ENCODE assay signal across 29 mouse cellular contexts in the genomic region with DNA sequence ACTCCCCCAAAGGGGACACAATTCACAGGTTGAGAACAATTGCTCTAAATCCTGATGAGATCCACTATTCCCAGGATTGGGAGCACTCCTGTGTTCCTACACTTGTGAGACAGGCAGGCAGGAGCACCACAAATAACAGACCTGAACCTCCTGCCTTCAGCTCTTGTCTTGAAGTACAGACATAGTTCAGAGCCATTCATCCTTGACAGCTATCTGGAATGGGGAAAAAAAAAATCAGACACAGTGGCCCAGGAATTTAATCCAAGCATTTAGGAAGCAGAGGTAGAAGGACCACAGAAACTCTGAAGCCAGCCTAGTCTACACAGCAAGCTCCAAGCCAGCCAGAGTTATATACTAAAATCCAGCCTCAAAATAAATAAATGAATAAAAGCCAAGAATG. TPM values are rescaled to one million over a fixed set of nuclear protein-coding genes. Genes with fewer than 3 reads are reported as not detected.
DNase-seq lines count a peak whose midpoint lies in the region; ATAC-seq and TF ChIP-seq lines count a peak whose summit lies in the region.
"Had no signal": no experiment of that assay in that cellular context is flagged by ENCODE, and none has a peak within 500 bp of the region (broad histone marks: within the 10 kb centered on the region; RNA-seq: fewer than 3 reads in every experiment).

No protein-coding gene starts in this region.

- no peaks in the 10 kb centered on the region for H3K9me3 ChIP-seq in heart, postnatal 0 days (replicated peaks; ENCODE audit: control insufficient read depth, low read length)
- H3K9me3 ChIP-seq in heart, embryonic 11.5 days (replicated peaks; ENCODE audit: control insufficient read depth, low read length) = no peaks in the 10 kb centered on the region
- H3K9me3 ChIP-seq: embryonic facial prominence, embryonic 10.5 days; embryonic facial prominence, embryonic 15.5 days; forebrain, embryonic 12.5 days; G1E; heart, embryonic 15.5 days; hindbrain, embryonic 12.5 days; intestine, embryonic 15.5 days; lung, embryonic 15.5 days; megakaryocyte, embryonic 14.5 days; midbrain, embryonic 12.5 days; neural tube, embryonic 13.5 days had no signal

- H3K27ac ChIP-seq in heart, postnatal 0 days (ENCODE audit: low read depth) = 0 out of 2 replicates have a peak overlapping the region, but pooled peaks have one; percentile 6
- H3K27ac ChIP-seq in heart, embryonic 11.5 days (ENCODE audit: low read depth, low read length) = no peak overlapping the region
- H3K27ac ChIP-seq: embryonic facial prominence, embryonic 10.5 days; embryonic facial prominence, embryonic 15.5 days; forebrain, embryonic 12.5 days; heart, embryonic 15.5 days; hindbrain, embryonic 12.5 days; hindbrain, postnatal 0 days; intestine, embryonic 15.5 days; lung, embryonic 15.5 days; midbrain, embryonic 12.5 days; neural tube, embryonic 13.5 days had no signal

- no peaks in the 10 kb centered on the region for H3K27me3 ChIP-seq in heart, postnatal 0 days (ENCODE audit: control insufficient read depth, insufficient read depth, low read length)
- H3K27me3 ChIP-seq in heart, embryonic 11.5 days (ENCODE audit: control insufficient read depth, insufficient read depth, low read length) = no peaks in the 10 kb centered on the region
- no peaks in the 10 kb centered on the region for H3K27me3 ChIP-seq in Patski
- H3K27me3 ChIP-seq: embryonic facial prominence, embryonic 15.5 days; forebrain, embryonic 12.5 days; heart, embryonic 15.5 days; hindbrain, embryonic 12.5 days; intestine, embryonic 15.5 days; lung, embryonic 15.5 days; megakaryocyte, embryonic 14.5 days; midbrain, embryonic 12.5 days; neural tube, embryonic 13.5 days had no signal

- no peak for TF ChIP-seq CTCF in heart, postnatal 0 days (IDR thresholded peaks at IDR 0.05; ENCODE audit: low read depth)
- TF ChIP-seq CTCF in Patski (IDR thresholded peaks at IDR 0.05) = no peak

- no peak for DNase-seq in heart, postnatal 0 days (ENCODE audit: low spot score)
- DNase-seq in Patski (ENCODE audit: low read depth, low spot score) = no peak
- DNase-seq in kidney, adult 9 months = peak; percentile 64
- DNase-seq in kidney, postnatal 14 days = peak; percentile 57
- no peak for DNase-seq in cerebellum, postnatal 25 days
- DNase-seq in lung, postnatal 36 days = no peak
- DNase-seq: adrenal gland, postnatal 14 days; cerebellum, adult 2 months; cerebellum, postnatal 14 days; forebrain, postnatal 0 days; gastrocnemius, postnatal 10 days; heart, postnatal 36 days; left cerebral cortex, postnatal 4 days; lung, postnatal 4 days; right cerebral cortex, postnatal 4 days had no signal

- H3K4me1 ChIP-seq in heart, postnatal 0 days (ENCODE audit: control insufficient read depth, insufficient read depth) = peaks cover 14% of the 10 kb centered on the region; the same call in 1 of the 2 replicates
- peaks cover 7% of the 10 kb centered on the region for H3K4me1 ChIP-seq in heart, embryonic 11.5 days (ENCODE audit: control insufficient read depth, insufficient read depth, low read length)

- in situ Hi-C loops in Patski (cut with MboI; ENCODE audit: low pct_unique_long_range_greater_than_20kb) = no loop called here

- no peak overlapping the region for H3K4me2 ChIP-seq in heart, postnatal 0 days (ENCODE audit: low read depth, low read length)
- no peak overlapping the region for H3K4me2 ChIP-seq in heart, embryonic 11.5 days
- H3K4me2 ChIP-seq: embryonic facial prominence, embryonic 15.5 days; forebrain, embryonic 12.5 days; heart, embryonic 15.5 days; hindbrain, embryonic 12.5 days; intestine, embryonic 15.5 days; lung, embryonic 15.5 days; midbrain, embryonic 12.5 days; neural tube, embryonic 13.5 days had no signal

- H3K36me3 ChIP-seq in heart, postnatal 0 days (replicated peaks; ENCODE audit: control insufficient read depth, insufficient read depth, low read length) = 0 out of 2 replicates have a peak, but pooled peaks cover 12% of the 10 kb centered on the region
- peaks cover 5% of the 10 kb centered on the region; the same call in 1 of the 2 replicates for H3K36me3 ChIP-seq in heart, embryonic 11.5 days (ENCODE audit: control insufficient read depth, insufficient read depth, low read length)

- H3K9ac ChIP-seq in heart, postnatal 0 days (replicated peaks; ENCODE audit: low read depth, low read length) = no peak overlapping the region
- H3K9ac ChIP-seq in heart, embryonic 11.5 days (ENCODE audit: low read depth, low read length) = no peak overlapping the region
- H3K9ac ChIP-seq: embryonic facial prominence, embryonic 15.5 days; forebrain, embryonic 12.5 days; forebrain, postnatal 0 days; heart, embryonic 15.5 days; hindbrain, embryonic 12.5 days; intestine, embryonic 15.5 days; lung, embryonic 15.5 days; midbrain, embryonic 12.5 days; neural tube, embryonic 13.5 days had no signal

- POLR2A ChIA-PET in Patski (lab: Charles Lee) = interaction anchor here (1.3 kb wide), 1 partner anchor 9 kb away, joined by 6 read pairs; no protein-coding TSS in a partner anchor

- no peak for ATAC-seq in heart, postnatal 0 days (ENCODE audit: insufficient read depth, low read depth)
- ATAC-seq in heart, embryonic 11.5 days (replicated peaks; ENCODE audit: insufficient number of reproducible peaks, low FRiP score, low TSS enrichment) = no peak
- ATAC-seq in Patski = peak; percentile 78
- ATAC-seq in cerebellum, adult (ENCODE audit: insufficient number of reproducible peaks, low FRiP score, low TSS enrichment) = no peak
- ATAC-seq: forebrain, postnatal 0 days; hindbrain, postnatal 0 days had no signal

- CTCF ChIA-PET in Patski (lab: Charles Lee) = interaction anchor here (1.0 to 1.6 kb wide), 6 partner anchors 12 to 42 kb away, joined by 3 to 5 read pairs (median 4); no protein-coding TSS in a partner anchor

- TF ChIP-seq EP300 in heart, postnatal 0 days (IDR thresholded peaks at IDR 0.05; ENCODE audit: low read depth) = no peak

- no peak overlapping the region for H3K4me3 ChIP-seq in heart, postnatal 0 days (ENCODE audit: low read depth, low read length)
- H3K4me3 ChIP-seq in heart, embryonic 11.5 days (ENCODE audit: low read depth, low read length) = no peak overlapping the region
- H3K4me3 ChIP-seq: embryonic facial prominence, embryonic 10.5 days; embryonic facial prominence, embryonic 15.5 days; forebrain, embryonic 12.5 days; heart, embryonic 15.5 days; hindbrain, embryonic 12.5 days; intestine, embryonic 15.5 days; lung, embryonic 15.5 days; megakaryocyte, embryonic 14.5 days; midbrain, embryonic 12.5 days; neural tube, embryonic 13.5 days had no signal

RNA-seq across cellular contexts. Expression of a gene that starts 6.8 kb away (rescaled TPM):
- 18.2 and 19.5 TPM in 2 replicates for total RNA-seq in heart, postnatal 0 days (2014; rRNA removed; ENCODE audit: low replicate concordance)
- 26.4 and 27.1 TPM in 2 replicates for polyA plus RNA-seq in heart, postnatal 0 days (2015; fragmentation: Nextera tagmentation; extraction: Ambion mirVana)
- polyA plus RNA-seq in heart, embryonic 11.5 days (2014; fragmentation: Nextera tagmentation; extraction: Ambion mirVana) = 51.4 and 63.2 TPM in 2 replicates
- polyA plus RNA-seq in Patski (2021) = 54.1 TPM

RNA-seq across cellular contexts. Expression of a gene that starts 46.6 kb away (rescaled TPM):
- 31.0 and 35.9 TPM in 2 replicates for total RNA-seq in heart, postnatal 0 days (2014; rRNA removed; ENCODE audit: low replicate concordance)
- 29.0 and 31.1 TPM in 2 replicates for polyA plus RNA-seq in heart, postnatal 0 days (2015; fragmentation: Nextera tagmentation; extraction: Ambion mirVana)
- 30.6 and 39.8 TPM in 2 replicates for polyA plus RNA-seq in heart, embryonic 11.5 days (2014; fragmentation: Nextera tagmentation; extraction: Ambion mirVana)
- 25.9 TPM for polyA plus RNA-seq in Patski (2021)

Comparison
In these comparisons a context has a peak if more than half of its experiments do, and no peak if none do; other contexts are left out.
1. DNase-seq: peak in kidney, adult 9 months (single experiment) and kidney, postnatal 14 days (single experiment); none in heart, postnatal 0 days (single experiment), Patski (single experiment), cerebellum, postnatal 25 days (0 of 2) and lung, postnatal 36 days (single experiment).